Mouse (Mus musculus): ENCODE data around the gene Trub1. TPM values are rescaled to one million over a fixed set of nuclear protein-coding genes. Genes with fewer than 3 reads are reported as not detected.

The Trub1 gene
- polyA plus RNA-seq, 1 experiment from 2014 or later, result 7.1 TPM

DNA sequence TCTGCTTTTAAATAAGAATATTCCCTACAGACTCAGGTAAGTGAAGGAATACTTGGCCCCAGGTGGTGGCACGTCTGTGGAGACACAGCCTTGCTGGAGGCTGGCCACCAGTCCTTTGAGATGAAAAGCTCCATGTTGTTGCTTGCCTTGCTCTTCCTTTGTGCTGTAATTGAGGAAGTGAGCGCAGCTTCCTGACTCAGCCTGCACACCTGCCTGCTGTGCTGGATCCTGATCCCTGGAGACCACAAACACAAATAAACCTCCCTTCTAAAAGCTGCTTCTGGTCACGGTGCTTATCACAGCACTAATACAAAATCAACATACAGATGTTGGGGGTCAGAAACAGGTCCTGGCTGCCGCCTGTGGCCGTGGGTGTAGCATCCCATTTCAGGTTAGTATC, 41.3 kb downstream of the Trub1 start:
- Histone ChIP-seq H3K36me3 (ENCODE audit: control insufficient read depth, insufficient read depth) (0 out of 2 replicates have a peak, but pooled peaks cover 2% of the 10 kb centered on the region), H3K27ac (ENCODE audit: low read depth, low read length) (no peak overlapping the region), H3K4me3 (ENCODE audit: low read depth, low read length) (no peak overlapping the region), H3K4me2 (replicated peaks; ENCODE audit: low read depth) (no peak overlapping the region), H3K4me1 (replicated peaks; ENCODE audit: control insufficient read depth, insufficient read depth, low read length) (no peaks in the 10 kb centered on the region), H3K27me3 (replicated peaks; ENCODE audit: control insufficient read depth, insufficient read depth, low read length) (no peaks in the 10 kb centered on the region), H3K9ac (ENCODE audit: low read depth, low read length) (no peak overlapping the region), H3K9me3 (ENCODE audit: control insufficient read depth) (no peaks in the 10 kb centered on the region)
- ATAC-seq, result no peak
- TF ChIP-seq CTCF (IDR thresholded peaks at IDR 0.05; ENCODE audit: low read depth), result no peak
- WGBS, result 75% methylated on average over 5 of the region's 5 CpGs

DNA sequence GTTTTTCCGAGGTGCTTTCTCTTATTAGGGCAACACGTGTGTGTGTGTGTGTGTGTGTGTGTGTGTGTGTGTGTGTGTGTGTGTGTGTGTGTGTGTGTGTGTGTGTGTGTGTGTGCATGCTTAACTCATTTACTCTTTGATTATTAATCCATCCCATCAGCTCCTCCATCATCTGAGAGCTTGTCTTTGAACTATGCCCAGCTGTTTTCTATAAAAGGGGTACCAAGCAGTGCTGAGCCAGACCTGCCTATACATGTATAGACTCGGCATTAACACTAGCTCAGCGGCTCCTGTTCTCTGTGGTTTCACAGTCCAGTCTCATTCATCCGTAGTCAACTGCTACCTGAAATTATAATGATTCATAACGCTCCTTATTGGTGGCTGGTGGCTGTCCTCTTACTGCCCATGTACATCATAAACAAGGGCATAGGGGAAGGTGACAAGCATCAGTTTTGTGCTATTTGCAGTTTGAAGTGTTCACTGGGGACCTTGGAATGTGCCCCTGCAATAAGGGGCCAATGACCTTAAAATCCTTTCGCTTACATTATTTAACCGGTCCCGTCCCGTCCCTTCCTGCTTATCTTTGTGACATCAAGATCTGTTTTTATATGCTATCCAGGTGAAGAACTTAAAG, 45.5 kb downstream of the Trub1 start:
- Histone ChIP-seq H3K27me3 (replicated peaks; ENCODE audit: control insufficient read depth, insufficient read depth, low read length) (no peaks in the 10 kb centered on the region), H3K9me3 (ENCODE audit: control insufficient read depth) (no peaks in the 10 kb centered on the region), H3K4me3 (ENCODE audit: low read depth, low read length) (no peak overlapping the region), H3K36me3 (ENCODE audit: control insufficient read depth, insufficient read depth) (no peaks in the 10 kb centered on the region), H3K4me2 (replicated peaks; ENCODE audit: low read depth) (no peak overlapping the region), H3K9ac (ENCODE audit: low read depth, low read length) (no peak overlapping the region), H3K27ac (ENCODE audit: low read depth, low read length) (no peak overlapping the region), H3K4me1 (replicated peaks; ENCODE audit: control insufficient read depth, insufficient read depth, low read length) (no peaks in the 10 kb centered on the region)
- no peak for ATAC-seq
- 59% methylated on average over 10 of the region's 10 CpGs for WGBS
- no peak for TF ChIP-seq CTCF (IDR thresholded peaks at IDR 0.05; ENCODE audit: low read depth)

DNA sequence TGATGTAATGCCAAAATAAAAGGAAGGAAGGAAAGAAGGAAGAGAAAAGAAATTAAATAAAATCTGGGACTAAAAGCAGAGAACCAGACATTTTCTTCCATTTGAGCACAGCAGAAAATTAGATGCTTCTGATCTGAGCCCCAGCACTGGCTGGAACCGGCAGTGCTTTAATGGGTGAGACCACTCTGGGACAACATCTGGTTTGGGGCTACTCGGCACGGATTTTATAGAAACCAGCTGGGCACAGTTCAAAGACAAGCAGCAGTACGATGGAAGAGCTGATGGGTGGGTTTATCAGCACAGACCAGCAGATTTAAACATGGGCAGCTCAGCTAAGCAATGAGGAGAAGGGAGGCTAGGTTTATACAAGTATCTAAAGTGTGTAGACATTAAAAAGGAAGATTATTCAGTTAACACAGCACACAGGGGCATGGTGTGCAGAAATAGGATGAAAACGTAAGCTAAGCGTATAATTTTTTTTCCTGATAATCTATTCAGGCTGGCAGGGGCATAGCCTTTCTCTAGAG, 46.2 kb downstream of the Trub1 start:
- no peak overlapping the region for H3K4me3 ChIP-seq (ENCODE audit: low read depth, low read length)
- H3K9ac ChIP-seq (ENCODE audit: low read depth, low read length), result no peak overlapping the region
- no peak overlapping the region for H3K27ac ChIP-seq (ENCODE audit: low read depth, low read length)
- no peak for TF ChIP-seq CTCF (IDR thresholded peaks at IDR 0.05; ENCODE audit: low read depth)
- no peak for ATAC-seq
- H3K4me2 ChIP-seq (replicated peaks; ENCODE audit: low read depth), result no peak overlapping the region
- H3K36me3 ChIP-seq (ENCODE audit: control insufficient read depth, insufficient read depth), result no peaks in the 10 kb centered on the region
- H3K4me1 ChIP-seq (replicated peaks; ENCODE audit: control insufficient read depth, insufficient read depth, low read length), result no peaks in the 10 kb centered on the region
- H3K9me3 ChIP-seq (ENCODE audit: control insufficient read depth), result no peaks in the 10 kb centered on the region
- WGBS, result 62% methylated on average over 6 of the region's 6 CpGs
- H3K27me3 ChIP-seq (replicated peaks; ENCODE audit: control insufficient read depth, insufficient read depth, low read length), result no peaks in the 10 kb centered on the region

DNA sequence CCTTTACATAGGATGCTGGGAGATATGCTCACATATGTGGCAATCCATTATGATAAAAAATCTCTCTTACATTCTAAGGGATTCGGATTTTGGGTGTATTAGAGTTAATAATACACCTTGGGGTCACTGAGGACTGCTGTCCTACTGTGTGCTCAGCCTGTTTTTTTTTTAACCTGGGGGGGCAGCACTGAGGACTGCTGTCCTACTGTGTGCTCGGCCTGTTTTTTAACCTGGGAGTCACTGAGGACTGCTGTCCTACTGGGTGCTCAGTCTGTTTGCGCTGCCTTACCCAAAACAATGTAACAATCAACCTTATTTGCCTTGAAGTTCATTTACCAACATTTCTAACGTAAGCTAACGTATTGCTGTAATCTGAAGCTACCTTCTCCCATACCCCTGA, 47.5 kb downstream of the Trub1 start:
- no peak overlapping the region for H3K4me2 ChIP-seq (replicated peaks; ENCODE audit: low read depth)
- TF ChIP-seq CTCF (IDR thresholded peaks at IDR 0.05; ENCODE audit: low read depth), result no peak
- no peak overlapping the region for H3K9ac ChIP-seq (ENCODE audit: low read depth, low read length)
- WGBS, result 97% methylated on average over 5 of the region's 5 CpGs
- H3K4me1 ChIP-seq (replicated peaks; ENCODE audit: control insufficient read depth, insufficient read depth, low read length), result no peaks in the 10 kb centered on the region
- ATAC-seq, result no peak
- H3K36me3 ChIP-seq (ENCODE audit: control insufficient read depth, insufficient read depth), result no peaks in the 10 kb centered on the region
- H3K27me3 ChIP-seq (replicated peaks; ENCODE audit: control insufficient read depth, insufficient read depth, low read length), result no peaks in the 10 kb centered on the region
- no peak overlapping the region for H3K27ac ChIP-seq (ENCODE audit: low read depth, low read length)
- no peak overlapping the region for H3K4me3 ChIP-seq (ENCODE audit: low read depth, low read length)
- no peaks in the 10 kb centered on the region for H3K9me3 ChIP-seq (ENCODE audit: control insufficient read depth)

DNA sequence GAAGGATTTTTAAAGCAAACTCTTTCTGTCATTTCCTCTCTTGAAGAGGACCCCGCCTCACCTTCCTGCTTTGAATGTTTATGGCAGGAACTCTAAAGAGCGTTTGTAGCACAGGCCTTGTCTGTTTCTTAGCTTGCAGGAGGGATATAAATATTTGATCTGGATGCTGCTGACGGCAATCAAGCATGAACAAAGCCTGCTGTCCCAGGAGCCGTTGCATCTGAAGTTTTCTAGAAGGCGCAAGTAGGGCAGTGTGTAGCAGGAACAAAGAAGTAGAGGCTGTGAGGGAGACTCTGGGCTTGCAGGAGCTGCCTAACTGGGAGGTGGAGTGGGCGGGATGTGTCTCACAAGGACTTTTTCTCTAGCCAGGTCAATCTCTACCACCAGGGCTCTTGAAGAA, 50.4 kb downstream of the Trub1 start:
- TF ChIP-seq CTCF (IDR thresholded peaks at IDR 0.05; ENCODE audit: low read depth), result no peak
- no peak overlapping the region for H3K27ac ChIP-seq (ENCODE audit: low read depth, low read length)
- no peaks in the 10 kb centered on the region for H3K27me3 ChIP-seq (replicated peaks; ENCODE audit: control insufficient read depth, insufficient read depth, low read length)
- no peaks in the 10 kb centered on the region for H3K4me1 ChIP-seq (replicated peaks; ENCODE audit: control insufficient read depth, insufficient read depth, low read length)
- no peak overlapping the region for H3K9ac ChIP-seq (ENCODE audit: low read depth, low read length)
- H3K4me3 ChIP-seq (ENCODE audit: low read depth, low read length), result no peak overlapping the region
- H3K4me2 ChIP-seq (replicated peaks; ENCODE audit: low read depth), result no peak overlapping the region
- no peaks in the 10 kb centered on the region for H3K9me3 ChIP-seq (ENCODE audit: control insufficient read depth)
- no peak for ATAC-seq
- WGBS, result 54% methylated on average over 6 of the region's 6 CpGs
- H3K36me3 ChIP-seq (ENCODE audit: control insufficient read depth, insufficient read depth), result no peaks in the 10 kb centered on the region

DNA sequence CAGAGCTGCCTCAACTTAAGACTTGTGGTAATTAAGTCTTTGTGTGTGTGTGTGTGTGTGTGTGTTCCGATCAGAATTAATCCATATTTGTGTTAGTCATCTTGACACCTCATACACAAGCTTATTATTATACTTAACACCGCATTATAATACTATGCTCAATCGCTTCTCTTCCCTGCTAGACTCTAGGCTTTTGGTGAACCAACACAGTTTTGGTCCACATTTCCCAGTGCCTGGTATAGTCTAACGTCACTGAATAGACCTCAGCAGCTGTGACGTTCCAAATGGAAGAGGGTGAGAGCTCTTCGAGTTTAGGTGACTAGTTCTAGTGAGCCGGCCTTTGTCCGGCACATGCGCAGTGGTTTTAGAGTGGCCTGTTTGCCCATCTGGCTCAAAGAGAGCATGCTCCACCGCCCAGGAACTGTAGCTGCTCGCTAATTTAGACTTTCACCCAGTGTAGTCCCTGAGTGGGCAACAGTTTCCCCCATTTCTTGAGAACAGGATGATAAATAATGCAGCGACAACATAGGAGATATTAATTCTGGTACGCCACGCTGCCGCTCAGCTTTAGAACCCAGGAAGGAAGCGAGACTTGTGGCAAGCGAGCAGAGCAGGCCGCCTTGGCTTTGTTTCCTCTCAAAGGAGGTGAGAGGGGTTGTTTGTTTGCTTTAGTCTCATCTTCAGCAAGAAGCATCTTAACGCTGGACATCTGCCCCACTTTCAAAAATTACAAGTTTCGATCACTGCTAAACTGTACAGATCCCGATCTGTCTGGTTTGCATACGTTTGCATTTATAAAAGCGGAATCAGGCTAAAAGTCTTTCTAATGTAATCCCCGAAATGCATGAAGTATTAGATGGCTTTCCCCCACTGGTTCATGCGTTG, 52.6 kb downstream of the Trub1 start:
- Histone ChIP-seq H3K4me1 (replicated peaks; ENCODE audit: control insufficient read depth, insufficient read depth, low read length) (no peaks in the 10 kb centered on the region), H3K9ac (ENCODE audit: low read depth, low read length) (no peak overlapping the region), H3K36me3 (ENCODE audit: control insufficient read depth, insufficient read depth) (no peaks in the 10 kb centered on the region), H3K9me3 (ENCODE audit: control insufficient read depth) (no peaks in the 10 kb centered on the region), H3K27ac (ENCODE audit: low read depth, low read length) (no peak overlapping the region), H3K27me3 (replicated peaks; ENCODE audit: control insufficient read depth, insufficient read depth, low read length) (no peaks in the 10 kb centered on the region), H3K4me3 (ENCODE audit: low read depth, low read length) (no peak overlapping the region), H3K4me2 (replicated peaks; ENCODE audit: low read depth) (no peak overlapping the region)
- WGBS, result 87% methylated on average over 25 of the region's 25 CpGs
- ATAC-seq, result no peak
- no peak for TF ChIP-seq CTCF (IDR thresholded peaks at IDR 0.05; ENCODE audit: low read depth)
